Mouse (Mus musculus) hematopoietic stem cell, adult 5-6 weeks (primary cell): Measurements from ENCODE around the gene Suds3. TPM values are rescaled to one million over a fixed set of nuclear protein-coding genes. Genes with fewer than 3 reads are reported as not detected.
A peak's percentile ranks its signal among the peaks of the same experiment; 100 is the strongest.

Source experiments
- ATAC-seq, 2 experiments: fragments of 125-278 bp in 1 of 2; replicated peaks in 1 of 2; 2 replicates each; pipeline ENCODE4 v1.8.0; 2016 to 2017; ENCODE audit warnings: inconsistent platforms in 2 of 2, mild to moderate bottlenecking in 2 of 2, moderate number of reproducible peaks in 2 of 2, low read depth in 1 of 2, moderate TSS enrichment in 1 of 2; ENCODE audit not compliant: low FRiP score in 2 of 2, poor library complexity in 2 of 2, severe bottlenecking in 2 of 2, insufficient read depth in 1 of 2, low TSS enrichment in 1 of 2
- total RNA-seq: library from RNA; stranded (forward); fragments of 172-1452, 232-1000 nt; gene quantifications from 2 replicates; pipeline ENCODE4 v1.2.3, GENCODE M21; 2017

The Suds3 gene
- total RNA-seq, 1 experiment from 2014 or later = 115 TPM

DNA sequence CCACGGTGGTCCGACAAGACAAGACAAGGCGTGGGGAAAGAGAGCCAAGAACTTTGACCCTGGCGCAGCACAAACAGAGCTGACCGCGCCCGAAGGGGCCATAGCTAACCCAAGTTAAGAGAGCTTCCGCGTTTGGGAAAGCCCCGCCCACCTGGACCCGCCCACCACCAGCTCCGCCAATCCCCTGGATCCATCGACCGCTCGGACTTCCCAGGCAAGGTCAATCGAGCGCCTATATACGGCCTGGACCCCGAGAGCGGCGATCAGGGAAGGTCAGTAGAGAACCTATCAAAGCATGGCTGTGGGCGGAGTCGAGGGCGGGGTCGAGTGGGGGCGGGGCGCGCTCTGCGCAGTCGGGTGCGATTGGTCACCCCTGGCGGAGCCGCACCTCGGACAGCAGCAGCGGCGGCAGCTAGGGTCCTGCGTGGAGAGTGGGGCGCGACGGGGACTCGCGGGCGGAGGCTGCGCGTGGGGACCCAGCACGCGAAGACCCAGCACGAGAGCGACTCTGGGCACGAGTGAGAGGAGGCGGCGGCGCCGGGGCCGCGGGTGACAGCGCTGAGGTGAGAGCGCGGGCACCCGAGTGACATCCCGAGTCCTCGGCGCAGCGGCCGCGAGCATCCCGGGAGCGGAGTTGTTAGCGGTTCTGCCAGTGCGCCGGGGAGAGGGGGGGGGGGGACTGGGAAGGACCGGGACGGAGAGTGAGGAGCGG is 4.0 kb upstream of the Suds3 start, which contains the start of gene Taok3:
Gene Taok3, plus strand, starts transcription at position 353 of the 712 bp plus-strand sequence.
- ATAC-seq = peak; percentile 82 to 87

DNA sequence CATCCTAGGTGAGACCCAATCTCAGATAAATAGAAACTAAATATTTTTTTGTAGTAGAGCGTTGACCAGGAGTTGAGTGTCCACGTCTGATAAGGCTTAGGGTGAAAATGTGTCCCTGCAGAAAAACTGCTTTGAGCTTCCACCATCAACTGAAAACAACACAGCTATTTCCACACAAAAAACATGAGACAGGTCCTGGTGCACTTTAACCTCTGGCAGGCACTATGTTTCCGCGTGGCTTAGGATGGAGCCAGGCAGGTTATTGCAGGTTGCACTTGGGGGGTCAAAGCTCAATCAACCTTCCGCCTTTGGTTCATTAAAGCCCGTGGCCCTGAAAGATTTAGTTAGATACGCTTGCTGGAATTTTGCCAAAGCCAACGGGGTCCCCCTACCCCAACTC is 2.9 kb upstream of the Suds3 start:
- ATAC-seq = no peak

DNA sequence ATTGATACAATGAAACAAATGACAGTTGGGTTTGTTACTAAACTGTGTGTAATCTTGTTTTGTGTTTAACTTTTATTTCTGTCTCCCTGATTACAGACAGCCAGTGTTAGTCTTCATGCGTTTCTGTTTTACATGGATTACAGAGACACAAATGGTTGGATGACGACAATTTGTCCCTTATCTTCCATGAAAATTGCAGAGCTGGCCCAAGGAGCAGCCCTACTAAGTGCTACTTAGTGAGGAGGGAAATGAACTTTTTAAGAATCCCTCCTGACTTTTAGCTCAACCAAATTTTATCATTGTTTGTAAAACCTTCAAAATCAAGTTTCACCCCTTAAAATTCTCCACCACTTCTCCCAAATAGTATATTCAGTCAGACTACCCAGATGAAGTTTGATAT is 2.3 kb upstream of the Suds3 start:
- no peak for ATAC-seq

DNA sequence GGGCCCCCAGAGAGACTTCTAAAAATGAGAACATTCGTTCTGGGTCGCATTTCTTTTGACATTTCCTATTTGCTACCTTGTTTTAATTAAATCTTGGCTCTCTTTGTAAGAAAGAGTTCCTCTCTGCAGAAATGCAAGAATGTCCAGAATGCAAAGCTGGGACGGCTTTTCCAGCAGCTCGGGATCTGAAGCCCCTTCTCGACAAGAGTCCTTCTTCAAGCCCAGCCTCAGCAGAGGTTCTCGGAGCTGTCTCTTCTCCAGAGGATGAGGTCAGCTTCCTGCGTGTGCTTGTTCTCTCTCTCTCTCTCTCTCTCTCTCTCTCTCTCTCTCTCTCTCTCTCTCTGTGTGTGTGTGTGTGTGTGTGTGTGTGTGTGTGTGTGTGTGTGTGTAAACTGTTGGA is 1.8 kb upstream of the Suds3 start:
- no peak for ATAC-seq

DNA sequence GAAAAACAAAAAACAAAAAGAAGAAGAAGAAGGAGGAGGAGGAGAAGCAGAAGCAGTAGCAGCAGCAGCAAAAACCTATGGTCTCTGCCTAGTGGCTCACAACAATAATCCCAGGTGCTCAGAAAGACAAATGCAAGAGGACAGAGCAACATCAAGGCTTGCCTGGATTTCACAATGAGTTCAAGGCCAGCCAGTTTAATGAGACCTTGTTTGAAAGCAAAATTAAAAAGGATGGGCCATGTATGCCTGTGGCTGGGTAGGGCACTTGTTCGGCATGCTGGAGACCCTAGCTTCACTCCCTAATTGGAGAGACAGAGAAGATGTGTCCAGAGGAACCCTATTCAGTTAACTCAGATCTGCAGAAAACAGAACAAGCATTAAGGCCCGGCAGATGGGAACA is 1.3 kb upstream of the Suds3 start:
- ATAC-seq = no peak

DNA sequence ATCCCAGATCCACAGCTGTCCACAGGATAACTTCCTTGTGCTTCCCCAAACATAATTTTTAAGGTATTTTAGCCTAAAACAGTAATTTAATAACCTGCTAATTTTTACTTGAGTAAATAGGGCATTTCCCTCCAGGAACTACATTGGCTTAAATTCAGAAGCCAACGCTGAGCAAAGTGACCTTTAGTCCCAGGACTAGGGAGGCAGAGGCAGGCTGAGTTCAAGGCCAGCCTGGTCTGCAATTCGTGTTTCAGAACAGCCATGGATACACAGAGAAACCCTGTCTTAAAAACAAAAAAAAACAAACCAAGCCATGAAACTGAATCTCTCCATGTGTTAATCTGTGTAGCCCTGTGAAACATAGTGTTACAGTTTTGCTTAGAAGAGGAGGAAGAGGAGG is 747 bp upstream of the Suds3 start:
- ATAC-seq = no peak

DNA sequence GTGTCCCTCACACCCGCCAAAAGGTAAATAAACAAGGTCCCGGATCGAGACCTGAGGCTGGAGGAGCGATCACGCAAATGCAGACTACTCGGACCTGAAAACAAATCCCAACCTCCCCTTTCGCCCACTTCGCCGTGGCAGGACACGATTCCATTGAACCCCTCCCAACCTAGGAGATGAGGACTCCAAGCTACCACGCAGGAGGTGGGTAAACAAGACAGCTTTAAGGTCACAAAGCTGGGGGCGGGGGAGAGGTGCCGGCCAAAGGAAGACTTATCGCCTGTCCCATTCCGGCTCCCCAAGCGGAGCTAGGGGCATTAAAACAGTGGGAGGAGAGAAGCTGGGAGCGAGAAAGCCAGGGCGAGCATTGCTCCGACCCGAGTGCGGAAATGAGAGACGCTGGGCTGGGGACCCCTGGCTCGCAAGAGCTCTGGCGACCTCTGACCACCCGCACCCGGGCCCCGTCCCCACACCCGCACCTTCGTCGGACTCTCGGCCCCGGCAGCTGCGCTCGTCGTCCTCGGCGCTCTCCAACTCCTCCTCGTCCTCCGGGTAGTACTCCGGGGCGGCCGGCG is 633 bp downstream of the Suds3 start:
- no peak for ATAC-seq

DNA sequence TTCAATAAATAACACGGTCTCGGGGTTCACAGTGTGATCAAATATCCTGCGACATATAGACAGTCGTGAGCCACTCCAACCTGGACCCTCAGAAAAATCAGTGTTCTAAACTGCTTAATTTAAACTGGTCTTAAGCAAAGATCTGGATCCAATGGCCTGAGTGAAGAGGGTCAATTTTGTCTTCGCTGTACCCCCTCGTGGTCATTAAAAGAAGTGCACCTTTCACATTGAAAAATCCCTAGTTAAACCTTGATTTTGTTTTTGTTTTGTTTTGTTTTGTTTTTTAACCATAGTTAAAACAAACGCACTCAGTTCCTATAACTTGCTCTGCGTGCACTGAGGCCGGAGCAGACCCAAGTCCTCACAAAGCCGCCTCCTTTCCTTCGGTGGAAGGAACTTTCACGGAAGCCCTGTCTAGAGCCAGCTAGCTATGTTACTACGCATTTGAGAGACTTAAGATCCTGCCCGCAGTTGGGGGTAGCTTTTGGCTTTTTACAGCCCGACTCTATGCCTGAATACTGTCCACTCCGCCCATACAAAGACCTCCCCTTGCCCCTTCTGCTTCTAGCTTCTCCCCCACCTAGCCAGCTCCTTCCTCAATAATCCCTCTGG is 1.2 kb downstream of the Suds3 start:
- ATAC-seq = 0 out of 4 replicates have a peak, but pooled peaks of 1 of the 2 experiments have one; percentile 2

DNA sequence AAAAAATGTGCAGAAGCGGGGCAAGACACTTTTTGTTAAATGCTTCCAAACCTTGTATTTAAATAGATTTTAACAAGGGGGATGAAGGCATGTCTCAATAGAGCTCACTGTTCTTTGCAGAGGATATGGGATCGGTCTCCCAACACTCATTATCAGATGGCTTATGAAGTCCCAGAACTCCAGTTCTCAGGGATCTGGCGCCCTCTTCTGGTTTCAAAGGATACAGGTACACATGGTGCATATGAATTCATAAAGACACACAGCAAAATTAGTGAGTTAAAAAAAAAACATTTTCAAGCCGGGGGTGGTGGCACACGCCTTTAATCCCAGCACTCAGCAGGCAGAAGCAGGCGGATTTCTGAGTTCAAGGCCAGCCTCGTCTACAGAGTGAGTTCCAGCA is 2.6 kb downstream of the Suds3 start:
- ATAC-seq = no peak

DNA sequence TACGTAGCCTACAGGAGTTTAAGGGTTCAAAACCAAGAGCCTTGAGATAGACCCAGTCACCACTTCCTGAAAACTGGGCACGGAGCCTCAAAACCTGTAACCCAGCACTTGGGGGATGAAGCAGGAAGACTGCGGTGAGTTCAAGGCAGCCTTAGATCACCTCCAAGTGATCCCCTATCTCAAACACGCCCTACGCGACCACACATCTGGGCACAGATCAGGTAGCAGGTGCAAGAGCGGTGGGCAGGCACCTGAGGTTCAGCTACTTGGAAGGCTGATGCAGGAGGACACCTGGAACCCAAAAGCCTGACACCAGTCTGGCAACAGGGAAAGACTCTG is 4.2 kb downstream of the Suds3 start:
- no peak for ATAC-seq

DNA sequence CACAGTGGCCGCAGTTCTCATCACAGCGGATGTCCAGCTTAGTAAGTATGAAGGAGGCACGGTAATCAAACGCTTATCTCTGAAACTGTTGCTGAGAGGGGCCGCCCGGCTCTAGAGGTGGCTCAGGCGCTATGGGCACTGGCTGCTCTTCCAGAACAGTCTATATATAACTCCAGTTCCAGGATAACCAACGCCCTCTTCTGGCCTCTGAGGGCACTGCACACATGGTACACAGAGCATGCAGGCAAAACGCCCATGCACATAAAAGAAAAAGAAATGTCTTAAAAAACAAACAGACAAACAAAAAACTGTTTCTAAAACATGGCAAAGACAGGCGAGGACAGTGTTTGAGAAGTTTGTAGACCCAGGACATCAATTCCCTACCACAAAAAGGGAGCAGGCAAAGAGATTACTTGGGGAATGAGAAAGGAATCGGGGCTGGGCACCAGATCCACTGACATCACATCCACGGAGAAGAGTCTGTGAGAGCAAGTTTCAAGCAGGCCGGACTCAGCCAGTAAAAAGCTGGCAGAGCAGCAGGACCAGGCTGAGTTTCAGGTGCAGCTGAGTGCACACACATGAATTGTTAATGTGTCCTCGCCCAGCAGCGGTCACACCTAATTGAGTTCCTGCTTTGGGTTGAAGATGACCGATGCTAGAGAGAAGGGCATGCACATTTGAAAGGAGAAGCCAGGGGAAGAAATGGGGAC is 4.7 kb downstream of the Suds3 start:
- no peak for ATAC-seq

DNA sequence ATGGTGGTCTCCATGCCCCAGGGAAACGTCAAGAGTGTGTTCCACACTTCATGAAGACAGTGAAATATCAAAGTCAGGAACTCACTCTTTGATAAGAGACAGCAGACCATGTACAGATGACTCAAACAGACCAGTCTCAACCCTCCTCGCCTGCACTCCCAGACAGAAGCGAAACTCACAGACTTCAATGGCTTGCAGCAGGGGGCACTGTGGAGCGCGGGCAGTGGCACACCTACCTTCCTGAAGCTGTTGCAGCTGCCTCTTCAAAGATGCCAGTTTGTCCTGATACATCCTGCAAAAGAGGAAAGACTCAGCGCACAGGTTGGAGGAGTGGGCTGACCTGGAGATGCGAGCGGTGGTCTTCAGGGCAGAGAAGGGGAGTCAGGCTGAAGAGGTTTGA is 6.4 kb downstream of the Suds3 start:
- ATAC-seq = no peak; a peak in 1 of 4 replicates

DNA sequence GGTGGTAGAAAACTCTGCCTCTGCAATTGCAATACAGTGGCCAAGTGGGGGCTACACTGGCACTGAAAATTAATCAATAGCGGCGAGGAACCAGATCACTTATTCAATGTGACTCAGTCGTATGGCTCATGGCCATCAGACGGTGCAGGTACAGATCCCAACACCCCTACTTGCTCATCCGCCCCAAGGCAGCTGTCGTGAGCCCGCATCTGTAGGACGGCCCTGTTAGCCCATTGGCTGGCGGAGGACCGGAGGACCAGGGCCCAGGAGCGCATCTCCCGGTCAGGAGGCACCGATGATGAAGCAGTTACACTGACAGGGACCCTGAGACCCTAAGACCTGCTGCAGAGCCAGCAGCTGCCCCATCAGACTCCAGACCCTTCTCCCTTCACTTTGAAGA is 7.2 kb downstream of the Suds3 start:
- ATAC-seq = no peak

DNA sequence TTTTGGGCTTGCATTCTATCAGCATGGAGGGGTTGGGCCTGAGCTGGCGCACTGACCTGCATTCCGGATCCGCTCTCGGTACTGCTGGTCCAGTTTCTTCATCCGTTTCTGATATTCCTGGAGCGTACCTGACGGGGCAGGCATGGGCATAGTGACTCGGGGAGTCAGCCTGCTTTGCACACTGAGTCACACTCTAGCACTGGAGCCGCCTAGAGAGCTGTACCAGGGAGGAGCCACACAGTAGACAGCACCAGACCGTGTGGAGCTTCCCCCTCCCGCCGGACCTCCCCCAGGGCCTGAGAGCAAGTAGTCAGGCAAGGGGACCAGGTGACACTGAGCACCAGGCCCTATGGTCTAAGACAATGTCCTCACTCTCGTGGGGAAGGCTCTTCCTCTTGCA is 7.6 kb downstream of the Suds3 start:
- no peak for ATAC-seq

DNA sequence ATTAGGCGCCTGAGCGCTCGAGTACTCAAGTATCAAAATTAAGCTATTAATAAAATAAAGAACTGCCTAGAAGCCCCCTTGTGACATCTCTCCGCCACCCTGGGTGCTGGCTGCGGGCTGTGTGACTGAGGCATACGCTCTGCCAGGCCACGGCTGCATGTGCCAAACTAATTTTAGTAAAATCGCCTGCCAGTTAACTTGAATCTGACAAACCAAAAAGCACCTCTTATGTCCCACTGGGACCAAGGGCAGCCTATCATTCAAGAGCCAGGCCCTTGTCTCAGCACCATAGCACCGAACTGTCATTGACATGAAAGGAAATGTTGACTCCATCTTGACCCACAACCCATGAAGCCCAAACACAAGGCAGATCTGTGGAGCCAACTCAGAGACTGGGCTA is 10.2 kb downstream of the Suds3 start:
- no peak for ATAC-seq

DNA sequence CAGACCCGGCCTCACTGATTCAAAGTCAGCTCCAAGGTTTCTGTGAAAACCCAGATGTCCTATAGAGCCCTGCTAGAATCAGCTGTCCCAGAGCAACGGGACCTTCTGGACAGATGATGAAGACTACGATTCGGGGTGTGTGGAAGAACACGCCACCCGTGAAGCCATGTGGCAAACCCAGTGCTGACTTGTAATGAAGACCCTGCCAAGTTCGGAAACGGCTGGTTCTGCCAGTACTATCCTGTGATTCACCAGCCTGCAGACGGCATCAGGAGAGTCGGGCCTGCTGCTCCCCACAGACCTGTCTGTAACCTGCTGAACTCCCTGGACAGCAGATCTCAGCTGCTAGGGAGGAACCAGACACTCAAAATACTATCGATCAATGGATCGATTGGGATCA is 11.6 kb downstream of the Suds3 start:
- no peak for ATAC-seq

DNA sequence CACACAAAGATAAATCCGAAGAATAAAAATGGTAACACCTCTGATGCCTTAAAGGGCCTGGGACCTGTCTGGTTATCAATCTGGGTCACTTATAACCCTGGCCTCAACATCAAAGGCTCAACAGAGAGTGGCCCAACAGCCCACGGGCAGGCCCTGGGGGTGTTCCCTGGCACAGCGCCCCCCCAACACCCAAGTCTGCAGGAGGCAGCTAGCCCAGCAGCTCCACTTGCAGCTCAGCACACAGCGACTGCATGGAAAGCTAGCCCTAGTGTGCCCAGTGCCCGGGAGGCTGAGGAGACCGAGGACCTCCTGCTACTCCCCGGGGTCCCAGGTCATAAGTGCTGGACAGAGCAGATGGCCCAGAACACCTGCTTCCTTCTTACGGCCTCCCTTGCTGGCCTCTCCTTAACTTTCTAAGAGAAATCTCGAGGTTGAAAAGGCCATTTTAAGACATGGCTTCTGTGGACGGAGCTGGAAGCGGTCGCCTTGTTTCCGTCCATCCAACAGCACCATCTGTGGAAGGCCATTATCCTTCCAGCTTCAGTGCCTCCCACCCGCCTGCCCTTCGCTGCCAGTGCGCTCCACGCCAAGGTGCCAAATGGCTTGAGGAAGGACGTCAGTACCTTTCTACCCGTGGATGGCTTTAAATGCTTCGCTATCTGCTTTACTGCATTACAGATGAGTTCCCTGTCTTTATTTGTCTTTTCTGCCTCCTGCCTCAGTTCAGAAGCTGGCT is 12.6 kb downstream of the Suds3 start:
- ATAC-seq = no peak

DNA sequence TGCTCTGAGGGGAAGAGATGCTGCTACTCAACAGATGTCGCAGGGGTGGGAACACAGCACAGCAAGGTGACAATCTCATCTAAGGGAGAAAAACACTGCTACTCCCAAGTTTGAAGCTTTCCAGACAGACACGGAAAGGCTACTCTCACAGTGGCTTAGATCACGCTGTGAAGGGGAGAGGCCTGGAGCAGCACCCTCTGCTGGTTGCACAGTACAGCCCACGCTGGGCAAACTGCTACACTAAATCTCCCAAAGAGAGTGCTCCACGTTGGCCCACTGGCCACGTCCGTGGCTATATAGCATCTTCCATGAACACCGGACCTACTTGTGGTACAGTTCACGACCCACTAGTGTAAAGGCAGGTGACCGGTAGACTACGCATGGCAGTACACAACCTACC is 16.2 kb downstream of the Suds3 start:
- ATAC-seq = no peak
